Mouse (Mus musculus): ENCODE data around the gene Edn1.
A peak's percentile ranks its signal among the peaks of the same experiment; 100 is the strongest.

Edn1 gene

DNA sequence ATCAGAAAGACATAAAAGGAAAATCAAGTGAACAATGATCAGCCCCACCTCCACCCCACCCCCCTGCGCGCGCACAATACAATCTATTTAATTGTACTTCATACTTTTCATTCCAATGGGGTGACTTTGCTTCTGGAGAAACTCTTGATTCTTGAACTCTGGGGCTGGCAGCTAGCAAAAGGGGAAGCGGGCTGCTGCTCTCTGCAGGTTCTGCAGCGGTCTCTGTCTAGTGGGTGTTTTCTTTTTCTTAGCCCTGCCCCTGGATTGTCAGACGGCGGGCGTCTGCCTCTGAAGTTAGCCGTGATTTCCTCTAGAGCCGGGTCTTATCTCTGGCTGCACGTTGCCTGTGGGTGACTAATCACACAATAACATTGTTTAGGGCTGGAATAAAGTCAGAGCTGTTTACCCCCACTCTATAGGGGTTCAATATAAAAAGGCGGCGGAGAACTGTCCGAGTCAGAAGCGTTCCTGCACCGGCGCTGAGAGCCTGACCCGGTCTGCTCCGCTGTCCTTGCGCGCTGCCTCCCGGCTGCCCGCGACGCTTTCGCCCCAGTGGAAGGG lies at the start of gene Edn1:
Gene Edn1, plus strand, starts transcription at position 316 of the 561 bp plus-strand sequence.
- peak in 1 of 2 experiments; percentile 13 for DNase-seq (ENCODE audit: low spot score in 2 of 2)

DNA sequence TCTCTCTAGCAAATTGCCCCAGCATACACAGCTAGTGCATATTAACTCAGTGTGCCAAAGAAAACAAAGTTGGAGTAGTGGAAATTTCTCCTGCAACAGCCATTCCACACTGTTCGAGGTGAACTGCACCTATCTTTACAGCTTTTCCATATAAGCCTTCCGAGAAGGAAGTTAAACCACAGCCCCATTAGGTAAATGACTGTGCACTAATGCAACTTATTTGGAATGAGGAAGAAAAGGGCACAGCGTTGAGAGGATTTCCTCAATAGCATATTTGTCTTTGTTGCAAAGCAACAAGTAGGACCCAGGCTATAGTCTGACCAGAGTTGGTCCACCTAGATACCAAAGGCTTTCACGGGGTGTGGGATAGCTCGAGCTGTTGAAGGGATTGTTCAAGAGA lies 47.5 kb upstream of the Edn1 start:
- no peak for DNase-seq (ENCODE audit: low spot score in 2 of 2)

DNA sequence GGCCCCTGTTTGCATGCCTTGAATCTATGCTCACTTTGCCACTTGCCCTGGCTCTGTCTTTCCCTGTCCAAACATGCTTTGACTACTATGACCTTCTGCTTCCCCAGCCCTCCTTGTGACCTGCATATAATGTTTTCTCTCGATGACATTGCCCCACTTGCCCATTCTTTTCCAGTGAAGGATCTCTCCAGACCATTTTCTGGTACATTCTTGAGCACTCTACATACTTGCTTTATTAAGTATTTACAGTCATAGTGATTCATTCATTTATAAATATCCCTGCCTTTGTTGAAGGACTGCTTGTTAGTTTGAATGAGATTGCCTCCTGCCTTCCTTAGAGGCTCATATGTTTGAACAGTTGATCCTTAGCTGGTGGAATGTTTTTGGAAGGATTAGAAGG lies 46.2 kb upstream of the Edn1 start:
- DNase-seq (ENCODE audit: low spot score in 2 of 2) = no peak

DNA sequence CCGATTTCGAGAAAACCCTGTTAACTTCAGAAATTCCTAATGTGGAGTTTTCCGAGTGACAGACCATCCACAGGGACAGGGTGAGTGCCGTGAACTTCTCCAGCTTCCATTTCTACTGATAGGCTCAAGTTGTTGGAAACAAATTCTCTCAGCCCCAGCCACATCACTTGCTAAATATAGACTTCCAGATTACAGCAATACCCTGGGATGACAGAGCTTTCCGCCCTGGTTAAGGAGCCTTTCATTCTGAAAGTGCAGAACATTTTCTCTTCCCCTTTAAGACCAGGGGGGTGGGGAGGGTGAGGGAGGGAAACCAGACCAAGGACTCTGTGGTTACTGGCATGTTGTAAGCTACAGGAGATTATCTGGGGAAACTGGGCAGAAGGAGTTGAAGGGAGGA lies 42.9 kb upstream of the Edn1 start:
- no peak for DNase-seq (ENCODE audit: low spot score in 2 of 2)

DNA sequence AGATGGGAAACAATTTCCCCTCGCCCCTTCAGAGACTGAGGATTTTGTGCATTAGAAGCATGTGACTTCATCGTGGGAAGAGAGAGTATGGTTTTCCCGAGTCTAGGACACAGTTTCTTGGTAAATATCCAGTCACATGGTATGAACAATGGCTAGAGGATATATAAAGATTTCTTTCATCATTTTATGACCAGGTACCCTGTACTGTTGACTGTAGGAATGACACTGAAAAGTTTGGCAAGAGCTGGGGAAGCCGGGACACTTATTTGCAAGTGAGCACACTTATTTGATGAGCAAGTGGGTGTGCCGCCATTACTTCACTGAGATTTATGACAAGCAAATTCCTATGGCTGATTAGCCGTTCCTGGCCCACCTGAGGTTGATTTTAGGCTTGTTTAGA lies 40.6 kb upstream of the Edn1 start:
- DNase-seq (ENCODE audit: low spot score in 2 of 2) = no peak

DNA sequence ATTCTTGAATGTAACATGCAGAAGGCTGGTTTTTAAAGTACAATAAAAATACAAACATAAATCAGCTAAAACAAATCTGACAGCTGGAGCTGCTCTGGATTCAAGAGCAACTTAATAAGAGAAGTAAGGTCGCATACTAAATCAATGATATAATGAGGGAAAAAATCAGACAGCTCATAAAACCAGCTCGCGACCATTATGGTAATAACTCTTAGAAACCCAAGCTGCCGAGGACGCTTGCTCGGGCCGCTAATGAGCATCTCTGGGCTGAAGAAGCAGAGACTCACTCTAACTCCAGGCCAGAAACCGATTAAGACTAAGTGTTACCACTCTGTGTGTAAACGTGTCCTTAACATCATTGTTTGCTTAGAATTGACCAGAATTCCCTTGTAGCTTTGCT lies 31.2 kb upstream of the Edn1 start:
- DNase-seq (ENCODE audit: low spot score in 2 of 2) = no peak

DNA sequence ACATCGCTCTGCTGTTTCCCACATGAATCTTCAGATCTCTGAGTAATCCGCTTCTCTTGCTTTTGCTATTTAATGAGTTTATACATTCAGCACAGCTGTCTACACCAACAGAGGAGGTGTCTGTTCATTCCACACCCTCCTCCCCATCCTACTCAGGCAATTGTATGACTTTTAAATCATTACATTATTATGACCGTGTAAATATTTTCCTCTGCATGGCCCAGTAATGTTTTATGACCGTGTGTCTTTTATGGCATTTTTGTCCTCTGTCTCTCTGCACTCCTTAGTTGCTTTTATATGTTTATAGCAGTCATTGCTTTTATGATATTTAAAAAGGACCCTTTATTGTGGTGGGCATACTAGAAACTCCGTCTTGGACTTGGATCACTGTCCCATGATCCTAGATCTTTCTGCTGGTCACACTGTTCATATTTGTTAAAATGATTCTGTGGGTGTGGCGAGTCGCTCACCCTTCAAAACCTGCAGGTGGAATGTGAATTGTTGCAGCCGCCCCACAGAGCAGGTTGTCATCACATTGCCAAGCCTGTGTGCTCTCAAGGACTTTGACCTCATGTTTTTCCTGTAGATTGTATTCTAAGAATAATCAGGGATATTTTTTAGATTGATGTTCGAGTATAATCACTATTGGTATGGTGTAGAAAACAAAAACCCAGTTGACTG lies 24.4 kb upstream of the Edn1 start:
- no peak for DNase-seq (ENCODE audit: low spot score in 2 of 2)

DNA sequence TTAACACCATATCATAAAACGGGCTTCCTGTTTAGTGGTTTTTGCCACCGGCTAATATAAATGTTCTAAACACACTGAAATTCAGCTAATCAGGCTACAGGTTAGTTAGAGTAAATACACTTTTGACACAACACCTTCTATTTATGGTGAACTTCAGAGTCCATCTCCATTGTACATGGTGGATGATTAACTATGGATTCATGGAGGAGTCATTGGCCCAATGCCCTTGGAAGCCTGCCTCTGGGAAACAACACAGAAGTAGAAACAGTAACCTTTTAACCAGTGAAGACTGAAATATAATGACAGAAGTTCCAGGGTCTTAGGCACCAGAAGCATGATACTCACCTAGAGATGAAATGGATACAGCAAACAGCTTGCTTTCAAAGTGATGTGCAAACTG lies 23.5 kb upstream of the Edn1 start:
- DNase-seq (ENCODE audit: low spot score in 2 of 2) = no peak

DNA sequence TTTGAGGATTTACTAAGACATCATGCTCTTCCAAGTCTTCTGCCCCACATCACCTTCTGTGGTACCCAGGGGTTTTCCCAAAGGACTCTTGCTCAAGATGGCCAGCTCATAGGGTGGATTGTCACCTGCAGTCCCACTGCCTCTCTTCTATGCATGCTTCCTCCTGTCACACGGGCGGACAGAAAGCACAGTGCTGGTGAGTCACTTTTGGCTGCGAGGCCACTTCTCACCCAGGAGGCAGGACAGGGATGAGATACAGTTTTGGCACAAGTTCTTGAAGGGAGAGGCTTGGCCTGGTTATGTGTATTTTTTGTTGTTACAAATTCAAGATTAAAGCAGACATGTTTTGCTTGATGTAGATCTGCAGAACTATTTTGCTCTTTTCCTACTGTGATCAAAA lies 15.4 kb upstream of the Edn1 start:
- no peak for DNase-seq (ENCODE audit: low spot score in 2 of 2)

DNA sequence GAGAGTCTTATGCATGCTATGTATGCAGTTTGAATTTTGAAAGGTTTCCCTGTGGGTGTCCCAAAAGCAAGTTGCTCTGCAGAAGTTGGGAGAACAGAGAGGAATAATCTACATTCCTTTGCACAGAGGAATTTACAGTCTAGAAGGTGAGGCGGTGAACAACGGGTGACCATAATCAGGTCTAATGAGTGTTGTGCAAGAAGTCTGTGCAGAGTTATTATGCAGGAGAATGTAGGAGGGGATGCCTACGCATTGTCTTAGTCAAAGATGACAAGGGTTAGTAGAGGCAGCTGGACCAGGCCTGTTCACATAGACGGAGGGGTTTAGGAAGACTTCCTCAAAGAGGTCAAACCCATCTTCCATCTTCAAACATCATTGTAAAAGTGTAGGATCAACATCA lies 14.5 kb upstream of the Edn1 start:
- no peak for DNase-seq (ENCODE audit: low spot score in 2 of 2)

DNA sequence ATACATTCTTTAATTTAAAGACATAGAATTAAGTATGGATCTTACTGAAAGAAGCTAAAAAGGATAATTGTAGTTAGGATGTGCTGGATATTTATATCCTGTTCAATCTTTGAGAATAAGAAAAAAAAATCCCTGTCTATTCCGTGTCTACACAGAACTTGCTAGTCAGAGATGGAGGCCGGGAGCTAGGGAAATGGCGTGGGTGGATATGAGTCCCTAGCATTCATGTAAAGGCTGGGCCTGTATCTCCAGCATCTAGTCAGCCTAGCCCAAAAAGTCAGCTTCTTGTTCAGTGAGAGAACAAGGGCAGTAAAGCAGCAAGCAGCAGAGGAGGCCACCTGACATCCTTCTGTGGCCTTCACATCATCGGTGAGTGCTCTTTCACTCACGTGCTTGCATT lies 8.7 kb upstream of the Edn1 start:
- DNase-seq (ENCODE audit: low spot score in 2 of 2) = peak in 1 of 2 experiments; percentile 26

DNA sequence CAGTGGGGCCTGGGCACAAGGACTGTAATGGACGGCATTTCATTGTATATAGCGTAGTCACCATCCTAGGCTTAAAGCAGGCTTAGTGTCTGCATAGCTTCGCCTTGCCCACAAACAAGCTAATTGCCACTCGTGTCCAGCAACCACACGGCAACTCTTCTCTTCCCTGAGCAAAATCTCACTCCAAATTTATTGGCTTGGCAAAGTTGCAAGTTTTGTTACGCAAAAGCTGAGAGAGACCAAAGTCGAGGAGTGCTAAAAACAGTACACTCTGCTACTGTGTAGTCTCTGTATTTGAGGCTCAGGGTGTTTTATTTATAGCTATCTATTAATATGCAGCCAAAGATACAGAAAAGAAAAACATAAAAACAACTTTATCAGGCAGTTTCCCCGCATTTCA lies 3.0 kb upstream of the Edn1 start:
- DNase-seq (ENCODE audit: low spot score in 2 of 2) = peak in 1 of 2 experiments; percentile 24

DNA sequence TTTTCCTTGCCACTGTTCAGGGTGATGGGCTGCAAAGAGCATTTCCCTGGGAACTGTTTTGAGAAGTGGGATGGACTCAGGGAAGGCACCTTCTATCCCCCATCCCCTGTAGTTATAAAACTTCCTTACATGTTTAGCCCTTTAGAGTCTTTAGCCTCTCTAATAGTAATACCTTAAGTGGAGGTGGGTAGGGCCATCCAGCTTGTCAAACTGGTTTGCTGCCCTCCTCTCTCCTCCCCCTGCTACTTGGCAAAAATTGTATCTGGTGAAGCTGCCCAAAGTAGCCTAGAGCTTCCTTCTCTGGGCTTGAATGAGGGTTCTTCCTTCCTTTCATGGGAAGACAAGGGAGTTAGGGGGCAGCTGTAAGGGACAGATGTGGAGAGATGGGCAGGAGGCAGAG lies 2.5 kb upstream of the Edn1 start:
- DNase-seq (ENCODE audit: low spot score in 2 of 2) = no peak

DNA sequence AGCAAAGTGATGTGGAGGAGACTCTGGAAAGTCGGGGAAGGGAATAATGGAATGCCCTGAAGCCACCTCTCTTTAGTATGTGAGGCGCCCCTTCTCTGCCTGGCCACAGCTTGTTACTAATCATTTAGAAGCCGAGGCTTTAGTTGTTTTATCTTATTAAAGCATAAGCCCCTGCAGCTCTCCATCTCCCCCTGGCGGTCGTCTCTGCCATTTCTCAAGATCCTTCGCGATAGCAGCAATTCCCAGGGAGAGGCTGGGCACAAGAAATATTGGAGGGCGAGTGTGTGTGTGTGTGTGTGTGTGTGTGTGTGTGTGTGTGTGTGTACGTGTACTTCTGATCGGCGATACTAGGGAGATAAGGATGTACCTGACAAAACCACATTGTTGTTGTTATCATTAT lies 709 bp upstream of the Edn1 start:
- DNase-seq (ENCODE audit: low spot score in 2 of 2) = peak; percentile 79 to 88

DNA sequence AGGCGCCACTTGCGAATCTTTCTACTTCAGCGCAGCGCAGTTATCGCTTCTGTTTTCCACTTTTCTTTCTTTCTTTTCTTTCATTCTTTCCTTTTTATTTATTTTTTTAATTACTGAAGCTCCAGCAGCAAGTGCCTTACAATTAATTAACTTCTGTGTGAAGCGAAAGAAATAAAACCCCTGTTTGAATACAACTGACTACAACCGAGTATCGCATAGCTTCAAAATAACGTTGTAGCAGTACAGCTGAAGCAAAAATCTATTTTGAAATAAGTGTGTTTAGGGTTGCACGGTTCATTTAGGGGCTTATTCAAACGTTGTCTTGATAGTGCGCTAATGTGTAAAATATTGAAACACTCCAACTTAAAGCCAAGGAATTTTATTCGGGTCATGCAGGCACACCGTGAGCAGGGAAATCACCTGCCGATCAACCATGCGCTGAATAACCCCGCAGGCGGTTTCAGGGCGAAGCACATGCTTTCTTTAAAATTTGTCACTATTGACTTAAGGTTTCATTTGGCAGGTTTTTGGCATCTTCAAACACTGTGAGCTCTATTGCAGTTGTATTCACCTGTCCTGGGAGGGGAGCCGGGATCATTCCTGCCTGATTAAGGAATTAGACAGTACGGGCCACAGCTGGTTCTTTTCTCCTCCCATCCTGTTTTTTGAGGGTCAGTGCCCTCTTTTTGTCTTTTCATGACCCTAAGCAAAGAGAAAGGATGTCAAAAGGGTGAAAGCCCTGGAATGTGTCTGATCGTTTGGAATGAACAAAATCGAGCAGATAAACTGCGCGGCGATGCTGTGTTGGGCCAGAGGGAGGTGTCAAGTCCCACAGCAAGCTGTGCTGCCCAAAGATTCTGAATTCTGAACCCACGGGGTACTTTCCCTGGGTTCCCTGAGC lies 935 bp downstream of the Edn1 start:
- peak in 1 of 2 experiments; percentile 17 for DNase-seq (ENCODE audit: low spot score in 2 of 2)

DNA sequence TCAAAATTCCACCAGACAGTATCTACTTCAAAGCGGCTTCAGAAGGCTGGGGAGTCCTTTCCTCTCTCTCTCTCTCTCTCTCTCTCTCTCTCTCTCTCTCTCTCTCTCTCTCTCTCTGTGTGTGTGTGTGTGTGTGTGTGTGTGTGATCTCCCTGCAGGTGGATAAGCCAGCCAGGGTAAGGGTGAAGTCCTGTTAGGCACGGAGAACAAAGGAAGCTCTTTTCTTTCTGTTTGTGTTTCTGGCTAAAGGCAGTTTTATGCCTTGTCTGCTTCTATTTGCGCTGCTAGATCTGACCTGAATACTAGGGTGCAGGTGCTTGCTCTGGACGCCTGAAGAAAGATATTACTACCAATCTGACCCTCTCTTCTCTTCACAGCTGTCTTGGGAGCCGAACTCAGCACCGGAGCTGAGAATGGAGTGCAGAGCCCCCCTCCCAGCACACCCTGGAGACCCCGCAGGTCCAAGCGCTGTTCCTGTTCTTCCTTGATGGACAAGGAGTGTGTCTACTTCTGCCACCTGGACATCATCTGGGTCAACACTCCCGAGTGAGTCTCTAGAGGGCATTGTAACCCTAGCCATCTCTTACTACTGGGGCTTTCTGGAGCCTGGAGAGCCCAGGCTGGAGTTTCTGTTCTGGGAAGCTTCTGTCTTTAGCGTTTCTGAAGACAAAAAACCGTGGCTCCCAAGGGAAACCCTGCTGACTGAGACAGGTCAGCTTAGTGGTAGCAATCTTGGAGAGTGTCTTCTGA lies 2.1 kb downstream of the Edn1 start:
- DNase-seq (ENCODE audit: low spot score in 2 of 2) = no peak

DNA sequence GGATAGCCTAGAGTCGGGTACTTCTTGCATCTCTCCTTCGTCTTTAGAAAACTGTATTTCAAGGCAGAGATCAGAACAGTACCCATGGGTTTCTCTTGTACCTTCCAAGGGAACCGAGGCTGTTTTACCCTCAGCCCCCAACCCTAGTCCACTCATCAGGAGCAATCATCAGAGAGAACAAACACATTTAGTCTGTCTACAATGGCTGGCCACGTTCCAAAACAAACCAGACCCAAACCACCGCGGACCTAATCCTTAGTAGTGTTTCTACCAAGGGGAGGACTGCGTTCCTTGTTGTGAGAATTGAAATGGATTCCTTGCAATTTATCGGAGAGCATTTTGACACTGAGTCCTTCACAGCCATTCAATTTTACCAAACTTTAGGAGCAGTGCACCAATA lies 2.9 kb downstream of the Edn1 start:
- DNase-seq (ENCODE audit: low spot score in 2 of 2) = no peak

DNA sequence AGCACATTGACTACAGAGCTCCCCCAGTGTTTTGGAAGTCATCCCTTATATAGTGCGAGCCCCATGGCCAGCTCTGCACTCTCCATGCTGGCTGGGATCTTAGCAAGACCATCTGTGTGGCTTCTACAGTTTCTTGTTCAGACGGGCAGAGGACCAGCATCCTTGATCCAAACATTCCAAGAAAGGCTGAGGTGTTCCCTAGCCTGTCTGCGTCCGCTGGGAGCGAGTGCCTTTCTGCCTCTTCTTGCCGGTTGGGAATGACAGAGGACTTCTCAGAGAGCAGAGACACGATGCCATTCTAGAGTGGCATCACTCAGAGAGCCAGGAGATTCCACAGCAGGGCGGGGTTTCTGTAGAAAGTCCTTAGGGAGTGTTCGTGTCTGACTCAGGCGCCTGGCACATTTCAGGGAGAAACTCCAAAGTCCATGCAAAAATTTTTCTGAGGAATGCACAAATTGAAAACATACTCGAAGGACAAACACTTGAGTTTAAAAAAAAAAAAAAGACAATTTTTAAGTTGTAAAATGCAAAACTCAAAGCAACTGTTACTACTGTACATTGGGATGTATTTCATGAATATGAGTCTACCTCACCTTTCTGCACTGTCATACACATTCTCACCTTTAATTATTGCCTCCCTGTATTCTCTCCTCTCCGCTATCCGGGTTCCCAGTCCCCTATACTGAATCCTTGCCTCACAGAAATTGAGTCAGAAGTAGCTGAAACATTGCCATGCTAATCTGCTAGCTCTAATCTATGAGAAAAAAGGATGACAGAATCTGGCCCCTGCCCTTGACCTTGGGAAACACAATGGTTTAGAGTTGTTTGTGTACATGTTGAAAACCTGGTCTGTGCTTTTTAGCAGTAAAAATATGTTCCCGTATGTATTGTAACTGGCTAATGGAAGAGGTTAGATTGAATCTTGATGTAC lies 5.9 kb downstream of the Edn1 start:
- no peak for DNase-seq (ENCODE audit: low spot score in 2 of 2)

DNA sequence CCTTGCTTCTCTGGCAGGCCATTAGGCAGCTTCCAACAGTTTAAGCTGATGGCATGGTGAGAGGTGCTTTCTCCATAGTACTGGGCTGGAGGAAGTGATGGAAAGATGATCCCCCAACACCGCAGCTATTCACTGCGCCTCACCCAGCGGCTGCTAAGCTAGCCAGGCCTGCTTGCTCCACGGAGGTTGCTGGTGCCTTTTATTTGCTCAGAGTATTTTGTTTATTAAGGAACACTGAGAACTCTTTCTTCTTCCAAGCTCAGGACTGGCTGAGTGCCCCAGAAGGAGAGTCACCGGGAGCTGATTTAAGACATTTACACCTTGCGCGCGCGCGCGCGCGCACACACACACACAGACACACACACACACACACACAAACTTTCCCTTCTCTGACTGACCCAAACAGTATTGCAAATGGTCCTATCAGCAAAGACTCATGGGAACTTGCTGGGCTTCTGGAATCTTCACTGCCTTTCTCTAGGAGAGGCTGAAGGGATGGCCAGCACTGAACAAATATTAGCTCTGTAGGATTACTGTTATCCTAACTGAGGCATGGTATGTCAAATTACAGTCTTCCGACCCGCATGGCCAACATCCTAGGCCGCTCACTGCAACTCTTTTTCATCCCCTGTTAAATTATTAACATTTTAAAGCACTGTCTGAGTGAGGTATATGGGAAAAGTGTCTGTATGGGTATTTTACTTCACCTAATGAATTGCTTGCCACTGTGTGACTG lies 7.3 kb downstream of the Edn1 start:
- no peak for DNase-seq (ENCODE audit: low spot score in 2 of 2)

DNA sequence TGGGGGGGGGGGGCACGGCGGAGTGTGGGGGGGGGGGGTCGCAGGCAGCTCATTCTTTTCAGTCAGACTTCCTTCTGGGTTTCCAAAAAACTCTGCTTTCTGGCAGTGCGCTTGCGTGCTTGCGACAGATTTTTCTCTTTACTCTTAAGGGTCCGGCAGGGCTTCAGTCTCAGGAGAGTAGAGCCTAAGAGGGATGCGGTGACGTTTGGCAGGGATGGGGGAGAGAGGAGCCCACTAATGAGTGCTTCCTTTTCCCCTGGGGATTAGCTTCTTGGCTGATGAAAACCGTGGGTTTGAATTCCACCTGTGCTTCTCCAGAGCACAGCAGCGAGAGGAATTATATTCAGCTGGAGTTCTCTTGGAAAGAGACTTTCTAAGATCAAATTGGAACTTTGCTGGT lies 8.5 kb downstream of the Edn1 start:
- no peak for DNase-seq (ENCODE audit: low spot score in 2 of 2)
